Mouse (Mus musculus) naive thymus-derived CD4-positive, alpha-beta T cell, adult 2 months (primary cell): ENCODE results near the gene Aacs.

ENCODE experiments used
- DNase-seq: peaks from one replicate; pipeline ENCODE4 v3.0.0-alpha.2; 2011; ENCODE audit warnings: low read depth

Gene Aacs

GRCm38 (mm10) chr5:125533225-125533900, 57.7 kb downstream of the Aacs start:
- DNase-seq: no peak

GRCm38 (mm10) chr5:125534168-125534610, 58.6 kb downstream of the Aacs start:
- DNase-seq: no peak

- no peak for DNase-seq
Measured at GRCm38 (mm10) chr5:125534611-125535324, 59.2 kb downstream of the Aacs start.

- no peak for DNase-seq
Measured at GRCm38 (mm10) chr5:125545090-125545489, 69.5 kb downstream of the Aacs start.

- DNase-seq: no peak
Measured at GRCm38 (mm10) chr5:125546293-125546692, 70.7 kb downstream of the Aacs start.

GRCm38 (mm10) chr5:125549750-125550489, 74.3 kb downstream of the Aacs start:
- DNase-seq: no peak

GRCm38 (mm10) chr5:125555732-125556131, 80.1 kb downstream of the Aacs start:
- DNase-seq: no peak

- DNase-seq: no peak
Measured at GRCm38 (mm10) chr5:125563492-125563891, 87.9 kb downstream of the Aacs start.

GRCm38 (mm10) chr5:125565725-125566124, 90.1 kb downstream of the Aacs start:
- no peak for DNase-seq
